ENCODE assay signal across 8 mouse cellular contexts in the genomic region with DNA sequence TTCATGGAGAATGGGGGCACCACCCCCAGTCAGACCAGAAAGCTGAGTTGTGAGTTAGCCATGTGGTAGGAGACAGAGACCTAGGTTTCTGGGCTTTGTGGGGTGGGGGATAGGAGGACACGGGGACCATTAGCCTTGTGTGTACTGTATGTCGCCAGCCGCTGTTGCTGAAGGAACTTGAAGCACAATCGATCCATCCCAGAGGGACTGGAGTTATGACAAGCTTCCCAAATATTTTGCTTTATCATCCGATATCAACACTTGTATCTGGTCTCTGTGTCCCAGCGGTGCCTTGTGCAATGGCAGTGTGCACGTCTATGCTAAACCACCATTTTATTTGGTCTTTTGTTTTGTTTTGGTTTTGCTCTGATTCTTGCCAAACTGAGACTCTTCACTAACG. TPM values are rescaled to one million over a fixed set of nuclear protein-coding genes. Genes with fewer than 3 reads are reported as not detected.
DNase-seq lines count a peak whose midpoint lies in the region; ATAC-seq and TF ChIP-seq lines count a peak whose summit lies in the region.

No protein-coding gene starts in this region.

- H3K4me3 ChIP-seq in heart, embryonic 15.5 days, result peak overlapping the region; percentile 62
- no peak overlapping the region for H3K4me3 ChIP-seq in heart, adult 2 months
- H3K4me3 ChIP-seq in spleen, adult 2 months (ENCODE audit: extremely low read depth, insufficient read depth, insufficient read length), result peak overlapping the region; percentile 51; the same call in 1 of the 2 replicates
- peak overlapping the region; percentile 62 for H3K4me3 ChIP-seq in limb, embryonic 13.5 days
- H3K4me3 ChIP-seq in stomach, embryonic 15.5 days (replicated peaks), result peak overlapping the region; percentile 63

- no peak for DNase-seq in heart, adult 2 months
- no peak for DNase-seq in spleen, adult 2 months (ENCODE audit: low read depth in 1 of 2, low spot score in 2 of 2)
- no peak for DNase-seq in spleen, postnatal 36 days (ENCODE audit: low spot score in 2 of 2)
- DNase-seq in layer of hippocampus, adult 18-20 months (ENCODE audit: low spot score in 2 of 2), result no peak
- no peak for DNase-seq in embryo, embryonic 11 days

- H3K36me3 ChIP-seq in heart, embryonic 15.5 days, result no peaks in the 10 kb centered on the region
- no peaks in the 10 kb centered on the region for H3K36me3 ChIP-seq in heart, adult 2 months (ENCODE audit: control insufficient read depth, insufficient read depth, low read length)
- no peaks in the 10 kb centered on the region for H3K36me3 ChIP-seq in spleen, adult 2 months (ENCODE audit: control insufficient read depth, insufficient read depth, low read length)
- no peaks in the 10 kb centered on the region for H3K36me3 ChIP-seq in limb, embryonic 13.5 days
- no peaks in the 10 kb centered on the region for H3K36me3 ChIP-seq in stomach, embryonic 15.5 days

- no peak overlapping the region for H3K27ac ChIP-seq in heart, embryonic 15.5 days
- no peak overlapping the region for H3K27ac ChIP-seq in heart, adult 2 months
- H3K27ac ChIP-seq in spleen, adult 2 months (ENCODE audit: insufficient read depth, low read length), result no peak overlapping the region
- H3K27ac ChIP-seq in limb, embryonic 13.5 days, result no peak overlapping the region
- no peak overlapping the region for H3K27ac ChIP-seq in stomach, embryonic 15.5 days

- intact Hi-C loops in heart, adult 2 months (cut with DNase I), result no loop called here

- H3K4me2 ChIP-seq in heart, embryonic 15.5 days, result peak overlapping the region; percentile 97
- peak overlapping the region; percentile 95 for H3K4me2 ChIP-seq in limb, embryonic 13.5 days (replicated peaks)
- H3K4me2 ChIP-seq in stomach, embryonic 15.5 days, result peak overlapping the region; percentile 98

- TF ChIP-seq CTCF in heart, adult 2 months (IDR thresholded peaks at IDR 0.05), result no peak
- no peak for TF ChIP-seq CTCF in spleen, adult 2 months (IDR thresholded peaks at IDR 0.05; ENCODE audit: extremely low read depth, insufficient read depth, insufficient read length, insufficient replicate concordance)

- 43% methylated on average over 8 of the region's 8 CpGs for WGBS in heart, embryonic 15.5 days
- WGBS in heart, adult 2 months, result 58% methylated on average over 8 of the region's 8 CpGs
- 77% methylated on average over 8 of the region's 8 CpGs for WGBS in spleen, adult 2 months
- 38% methylated on average over 8 of the region's 8 CpGs for WGBS in limb, embryonic 13.5 days
- WGBS in stomach, embryonic 15.5 days, result 26% methylated on average over 8 of the region's 8 CpGs

- peaks cover 25% of the 10 kb centered on the region for H3K4me1 ChIP-seq in heart, embryonic 15.5 days (replicated peaks)
- H3K4me1 ChIP-seq in heart, adult 2 months (ENCODE audit: control insufficient read depth, insufficient read depth, low read length), result no peaks in the 10 kb centered on the region
- H3K4me1 ChIP-seq in spleen, adult 2 months (ENCODE audit: control insufficient read depth, insufficient read depth, insufficient read length), result peaks cover 4% of the 10 kb centered on the region; the same call in 1 of the 2 replicates
- peaks cover 28% of the 10 kb centered on the region for H3K4me1 ChIP-seq in limb, embryonic 13.5 days
- H3K4me1 ChIP-seq in stomach, embryonic 15.5 days, result peaks cover 36% of the 10 kb centered on the region

- no peak for TF ChIP-seq EP300 in heart, adult 2 months (IDR thresholded peaks at IDR 0.05; ENCODE audit: insufficient read depth, low read depth, low read length)

- H3K9me3 ChIP-seq in heart, embryonic 15.5 days (replicated peaks), result no peaks in the 10 kb centered on the region
- no peaks in the 10 kb centered on the region for H3K9me3 ChIP-seq in limb, embryonic 13.5 days
- no peaks in the 10 kb centered on the region for H3K9me3 ChIP-seq in stomach, embryonic 15.5 days

- no peaks in the 10 kb centered on the region for H3K79me2 ChIP-seq in heart, adult 2 months (replicated peaks; ENCODE audit: control insufficient read depth, insufficient read depth, low read length)

- peaks cover 78% of the 10 kb centered on the region for H3K27me3 ChIP-seq in heart, embryonic 15.5 days
- H3K27me3 ChIP-seq in heart, adult 2 months (ENCODE audit: control insufficient read depth, insufficient read depth, low read length), result peaks cover 5% of the 10 kb centered on the region
- peaks cover 25% of the 10 kb centered on the region for H3K27me3 ChIP-seq in spleen, adult 2 months (ENCODE audit: control insufficient read depth, insufficient read depth, low read length)
- peaks cover 77% of the 10 kb centered on the region for H3K27me3 ChIP-seq in limb, embryonic 13.5 days
- H3K27me3 ChIP-seq in stomach, embryonic 15.5 days (replicated peaks), result peaks cover 33% of the 10 kb centered on the region

- no peak for TF ChIP-seq POLR2A in heart, adult 2 months (IDR thresholded peaks at IDR 0.05; ENCODE audit: insufficient read depth, low read depth, low read length)
- TF ChIP-seq POLR2A in spleen, adult 2 months (IDR thresholded peaks at IDR 0.05; ENCODE audit: low read depth, low read length), result no peak

- ATAC-seq in heart, embryonic 15.5 days (replicated peaks; ENCODE audit: insufficient number of reproducible peaks, insufficient read depth, low FRiP score, low read depth), result no peak
- no peak for ATAC-seq in limb, embryonic 13.5 days (ENCODE audit: low FRiP score, low read depth)
- no peak for ATAC-seq in stomach, embryonic 15.5 days (ENCODE audit: insufficient read depth, low FRiP score, low read depth)

- H3K9ac ChIP-seq in heart, embryonic 15.5 days, result 0 out of 2 replicates have a peak overlapping the region, but pooled peaks have one; percentile 65
- no peak overlapping the region for H3K9ac ChIP-seq in heart, adult 2 months (ENCODE audit: low read depth, low read length)
- H3K9ac ChIP-seq in limb, embryonic 13.5 days, result no peak overlapping the region
- H3K9ac ChIP-seq in stomach, embryonic 15.5 days, result no peak overlapping the region

RNA-seq across cellular contexts. Expression of a gene that starts 2.1 kb away (rescaled TPM):
- 0.77 and 2.2 TPM in 2 replicates for polyA plus RNA-seq in heart, embryonic 15.5 days (2015; fragmentation: Nextera tagmentation; extraction: Ambion mirVana)
- 1 to 10 TPM; 7.3 to 7.8 TPM for total RNA-seq in heart, adult 2 months (2021)
- 8.6 and 16.5 TPM in 2 replicates for polyA plus RNA-seq in heart, adult 2 months (2012; rRNA removed)
- 20.6 and 34.3 TPM in 2 replicates for polyA plus RNA-seq in spleen, adult 2 months (2012; rRNA removed)
- polyA plus RNA-seq in limb, embryonic 13.5 days (2015; fragmentation: Nextera tagmentation; extraction: Ambion mirVana), result 2.0 and 2.2 TPM in 2 replicates
- polyA plus RNA-seq in stomach, embryonic 15.5 days (2015; fragmentation: Nextera tagmentation; extraction: Ambion mirVana), result 6.6 and 7.0 TPM in 2 replicates
- total RNA-seq in layer of hippocampus, adult 18-20 months (2021), result 10 to 100 TPM; 21.4 to 22.4 TPM
